Mouse (Mus musculus): ENCODE results near the gene Tekt1.

GRCm38 (mm10) chr11:72308982-72309381, 53.3 kb downstream of the Tekt1 start:
- TF ChIP-seq POLR2A (IDR thresholded peaks at IDR 0.05; ENCODE audit: borderline replicate concordance, extremely low read depth, insufficient read depth, insufficient read length, poor library complexity, severe bottlenecking) = no peak
- TF ChIP-seq CTCF (IDR thresholded peaks at IDR 0.05; ENCODE audit: borderline replicate concordance, extremely low read depth, insufficient read depth, insufficient read length) = no peak
